Mouse (Mus musculus): ENCODE data around the gene Eif3g. TPM values are rescaled to one million over a fixed set of nuclear protein-coding genes. Genes with fewer than 3 reads are reported as not detected.

Eif3g gene
- polyA plus RNA-seq, 1 experiment from 2014 or later = 228 TPM

Small RNAs within 50 kb of the gene (microRNA-seq; reads per million reads assigned to microRNA genes)
- not detected for gene Mir7081

Other genes with a start within 250 kb of the Eif3g start
- 61.1 and 68.8 TPM in 2 replicates for gene Pin1, start 246.5 kb downstream of the Eif3g start, polyA plus RNA-seq (2014; fragmentation: Nextera tagmentation; extraction: Ambion mirVana)
- 155 and 202 TPM in 2 replicates for gene Olfm2, start 152.3 kb downstream of the Eif3g start, polyA plus RNA-seq (2014; fragmentation: Nextera tagmentation; extraction: Ambion mirVana)
- gene Col5a3, start 83.6 kb downstream of the Eif3g start, polyA plus RNA-seq (2014; fragmentation: Nextera tagmentation; extraction: Ambion mirVana) = 0.76 and 0.98 TPM in 2 replicates
- not detected in 2 replicates for gene Rdh8, start 80.1 kb downstream of the Eif3g start, polyA plus RNA-seq (2014; fragmentation: Nextera tagmentation; extraction: Ambion mirVana)
- gene A230050P20Rik, start 30.0 kb downstream of the Eif3g start, polyA plus RNA-seq (2014; fragmentation: Nextera tagmentation; extraction: Ambion mirVana) = 4.3 and 7.2 TPM in 2 replicates
- 11.1 and 14.5 TPM in 2 replicates for gene Angptl6, start 18.9 kb downstream of the Eif3g start, polyA plus RNA-seq (2014; fragmentation: Nextera tagmentation; extraction: Ambion mirVana)
- 41.7 and 49.0 TPM in 2 replicates for gene Ppan, start 10.4 kb downstream of the Eif3g start, polyA plus RNA-seq (2014; fragmentation: Nextera tagmentation; extraction: Ambion mirVana)
- 41.1 and 42.7 TPM in 2 replicates for gene Dnmt1, start 61.3 kb upstream of the Eif3g start, polyA plus RNA-seq (2014; fragmentation: Nextera tagmentation; extraction: Ambion mirVana)
- gene S1pr2, start 78.2 kb upstream of the Eif3g start, polyA plus RNA-seq (2014; fragmentation: Nextera tagmentation; extraction: Ambion mirVana) = 7.4 and 8.7 TPM in 2 replicates
- gene Mrpl4, start 104.1 kb upstream of the Eif3g start, polyA plus RNA-seq (2014; fragmentation: Nextera tagmentation; extraction: Ambion mirVana) = 103 and 115 TPM in 2 replicates
- gene Icam1, start 117.4 kb upstream of the Eif3g start, polyA plus RNA-seq (2014; fragmentation: Nextera tagmentation; extraction: Ambion mirVana) = 1.4 and 3.6 TPM in 2 replicates
- gene Icam4, start 130.8 kb upstream of the Eif3g start, polyA plus RNA-seq (2014; fragmentation: Nextera tagmentation; extraction: Ambion mirVana) = 0.27 TPM in 1 of 2 replicates, not detected in the other
- gene Icam5, start 133.4 kb upstream of the Eif3g start, polyA plus RNA-seq (2014; fragmentation: Nextera tagmentation; extraction: Ambion mirVana) = 1.3 and 1.6 TPM in 2 replicates
- 1.2 and 2.7 TPM in 2 replicates for gene Zglp1, start 168.5 kb upstream of the Eif3g start, polyA plus RNA-seq (2014; fragmentation: Nextera tagmentation; extraction: Ambion mirVana)
- 1.7 and 1.8 TPM in 2 replicates for gene Gm49373, start 174.5 kb upstream of the Eif3g start, polyA plus RNA-seq (2014; fragmentation: Nextera tagmentation; extraction: Ambion mirVana)
- gene Fdx1l, start 175.0 kb upstream of the Eif3g start, polyA plus RNA-seq (2014; fragmentation: Nextera tagmentation; extraction: Ambion mirVana) = 62.7 and 73.5 TPM in 2 replicates
- gene Gm38431, start 193.4 kb upstream of the Eif3g start, polyA plus RNA-seq (2014; fragmentation: Nextera tagmentation; extraction: Ambion mirVana) = 0.88 and 1.5 TPM in 2 replicates
- gene Raver1, start 193.4 kb upstream of the Eif3g start, polyA plus RNA-seq (2014; fragmentation: Nextera tagmentation; extraction: Ambion mirVana) = 29.4 and 35.2 TPM in 2 replicates
- 7.9 and 10.2 TPM in 2 replicates for gene Tyk2, start 232.6 kb upstream of the Eif3g start, polyA plus RNA-seq (2014; fragmentation: Nextera tagmentation; extraction: Ambion mirVana)